Mouse (Mus musculus): Measurements from ENCODE around the gene Slc50a1.
A peak's percentile ranks its signal among the peaks of the same experiment; 100 is the strongest.

The Slc50a1 gene

DNA sequence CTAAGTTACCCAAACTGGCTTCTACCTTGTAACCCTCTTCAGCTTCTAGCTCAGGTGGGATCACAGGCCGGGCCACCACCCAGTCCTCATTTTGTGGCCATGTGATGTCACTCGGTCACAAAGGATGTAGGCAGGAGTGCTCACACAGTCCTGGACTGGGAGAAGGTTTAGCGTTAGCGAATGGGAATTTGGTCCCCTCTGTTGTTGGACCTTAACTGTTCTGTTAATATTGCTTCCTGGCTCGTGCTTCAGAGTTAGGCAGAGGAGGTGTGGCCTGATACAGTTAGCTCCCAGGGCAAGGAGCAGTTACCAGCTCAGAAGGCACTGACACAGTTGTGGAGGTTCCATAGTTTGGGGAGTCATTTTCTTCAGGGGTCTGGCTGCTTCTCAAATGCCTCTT lies 23.8 kb upstream of the Slc50a1 start:
- DNase-seq: no peak

DNA sequence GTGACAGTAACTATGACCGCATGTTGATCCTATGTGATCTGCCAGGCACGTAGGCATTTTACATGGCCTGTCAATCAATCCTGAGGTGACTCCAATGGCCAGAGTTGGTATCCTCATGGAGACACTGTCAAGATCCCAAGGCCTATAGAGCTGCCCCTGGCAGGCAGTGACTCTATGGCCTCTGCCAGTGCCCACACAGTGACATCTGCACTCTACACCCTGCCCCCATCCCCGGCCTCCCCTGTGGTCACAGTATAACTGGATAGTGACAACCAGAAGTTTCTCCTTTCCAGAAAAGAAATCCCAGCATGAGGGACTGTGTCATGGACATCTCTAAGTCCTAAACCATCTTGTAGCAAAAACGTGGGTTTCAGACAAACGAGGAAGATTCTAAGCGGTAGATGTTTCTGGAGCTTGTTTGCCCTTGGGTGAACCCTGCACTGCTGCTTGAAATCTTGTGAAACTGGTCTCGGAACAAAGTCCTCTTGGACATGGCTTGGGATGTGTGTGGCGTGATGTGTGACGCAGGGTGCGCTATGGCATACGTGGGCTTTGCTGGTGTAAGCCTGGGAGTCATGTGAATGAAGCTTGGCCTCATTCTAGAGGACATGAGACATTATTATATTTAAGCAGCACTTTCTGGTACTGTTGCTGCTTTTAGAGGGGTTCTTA lies 23.0 kb upstream of the Slc50a1 start:
- DNase-seq: peak; percentile 33 to 54

DNA sequence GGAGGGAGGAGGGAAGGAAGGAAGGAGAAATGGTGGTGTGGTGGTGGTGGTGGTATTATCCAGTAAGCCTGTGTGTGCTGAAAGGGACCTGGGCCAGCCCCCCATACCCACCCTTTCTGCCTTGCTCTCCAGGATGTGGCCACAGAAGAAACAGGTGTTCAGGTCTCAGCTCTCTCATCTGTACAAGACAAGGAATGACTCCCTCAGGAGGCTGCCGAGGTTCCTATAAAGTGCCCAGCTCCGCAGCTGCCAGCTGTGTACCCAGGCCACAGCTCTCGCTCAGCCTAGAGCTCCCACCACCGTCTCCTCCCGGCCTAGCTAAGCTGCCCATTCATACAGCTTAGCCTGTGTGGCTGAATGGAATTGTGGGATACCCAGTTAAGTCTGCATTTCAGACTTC lies 21.9 kb upstream of the Slc50a1 start:
- DNase-seq: no peak

GRCm38 (mm10) chr3:89291874-89292273 lies 21.5 kb upstream of the Slc50a1 start:
- DNase-seq: no peak

GRCm38 (mm10) chr3:89288503-89288928 lies 18.1 kb upstream of the Slc50a1 start:
- peak in 1 of 2 experiments; percentile 20 for DNase-seq

- no peak for DNase-seq
These were observed 16.9 kb upstream of the Slc50a1 start for GRCm38 (mm10) chr3:89287286-89287685.

GRCm38 (mm10) chr3:89285526-89285925 lies 15.2 kb upstream of the Slc50a1 start:
- DNase-seq: no peak

DNA sequence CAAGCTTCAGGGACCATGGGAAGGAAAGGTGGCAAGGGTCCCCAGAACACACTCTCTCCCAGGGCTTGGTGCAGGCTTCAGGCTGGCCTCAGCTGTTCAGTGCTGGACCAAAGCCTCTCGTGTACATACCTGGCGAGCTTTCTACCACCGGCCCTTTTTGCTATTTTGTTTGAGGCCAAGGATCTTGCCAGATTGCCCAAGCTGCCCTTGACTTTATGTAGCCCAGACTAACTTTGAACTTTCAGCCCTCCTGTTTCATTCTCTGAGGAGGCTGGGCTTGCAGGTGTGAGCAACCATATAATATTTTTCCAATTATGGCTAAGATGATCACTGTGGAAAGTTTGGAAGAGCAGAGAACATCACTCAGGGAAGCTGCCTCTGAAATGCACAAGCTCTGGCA lies 13.9 kb upstream of the Slc50a1 start:
- no peak for DNase-seq

GRCm38 (mm10) chr3:89282291-89282643 lies 11.9 kb upstream of the Slc50a1 start:
- no peak for DNase-seq

- peak; percentile 88 to 92 for DNase-seq
These were observed 11.4 kb upstream of the Slc50a1 start for GRCm38 (mm10) chr3:89281579-89282290.

DNA sequence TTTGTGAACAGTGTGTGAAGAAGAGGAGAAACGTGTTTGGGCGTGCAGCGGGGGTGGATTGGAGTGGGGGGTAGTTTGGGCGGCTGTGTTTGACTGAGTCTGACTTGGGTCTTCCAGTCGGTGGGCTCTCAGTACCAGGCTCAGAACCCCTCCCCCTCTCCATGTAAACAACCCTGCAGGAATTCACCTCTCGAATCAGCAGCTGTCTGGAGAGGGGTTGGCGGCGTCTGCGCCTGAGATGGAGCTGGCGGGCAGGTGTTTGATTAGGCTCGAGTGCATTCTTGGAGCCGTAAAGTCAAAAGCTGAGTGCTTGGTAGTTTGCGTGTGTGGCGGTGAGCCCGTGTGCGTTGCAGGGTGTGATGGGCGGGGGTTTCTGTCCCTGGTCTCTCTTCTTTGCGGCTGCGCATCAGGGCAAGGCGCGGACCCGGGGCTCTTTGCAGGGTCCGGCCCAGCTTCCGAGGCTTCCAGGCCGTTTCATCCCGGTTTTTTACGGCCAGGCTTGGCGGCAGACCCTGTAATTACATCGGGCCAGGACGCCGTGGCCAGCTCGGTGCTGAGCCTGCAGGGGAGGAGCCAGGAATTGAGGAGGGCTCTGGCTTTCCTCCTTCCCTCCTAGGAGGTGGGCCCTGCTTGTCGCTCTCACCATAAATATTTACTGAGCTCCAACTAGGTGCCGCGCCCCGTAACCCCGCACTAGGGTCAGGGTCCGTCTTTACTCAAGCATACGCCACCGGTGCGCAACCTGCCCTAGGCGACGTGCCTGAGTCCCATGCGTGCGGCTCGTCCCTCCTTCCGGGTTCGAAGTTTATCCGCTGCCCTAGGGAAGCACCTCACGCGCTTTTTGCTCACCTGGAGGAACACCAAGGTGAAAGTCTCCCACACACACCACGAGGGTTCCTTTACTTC lies 10.5 kb upstream of the Slc50a1 start, which contains the start of gene Efna1:
Gene Efna1 (minus strand): TSS at position 537 of the 906 bp plus-strand sequence.
- DNase-seq: peak; percentile 88 to 91

- DNase-seq: peak; percentile 73 to 84
These were observed 9.8 kb upstream of the Slc50a1 start for GRCm38 (mm10) chr3:89280050-89280605.

DNA sequence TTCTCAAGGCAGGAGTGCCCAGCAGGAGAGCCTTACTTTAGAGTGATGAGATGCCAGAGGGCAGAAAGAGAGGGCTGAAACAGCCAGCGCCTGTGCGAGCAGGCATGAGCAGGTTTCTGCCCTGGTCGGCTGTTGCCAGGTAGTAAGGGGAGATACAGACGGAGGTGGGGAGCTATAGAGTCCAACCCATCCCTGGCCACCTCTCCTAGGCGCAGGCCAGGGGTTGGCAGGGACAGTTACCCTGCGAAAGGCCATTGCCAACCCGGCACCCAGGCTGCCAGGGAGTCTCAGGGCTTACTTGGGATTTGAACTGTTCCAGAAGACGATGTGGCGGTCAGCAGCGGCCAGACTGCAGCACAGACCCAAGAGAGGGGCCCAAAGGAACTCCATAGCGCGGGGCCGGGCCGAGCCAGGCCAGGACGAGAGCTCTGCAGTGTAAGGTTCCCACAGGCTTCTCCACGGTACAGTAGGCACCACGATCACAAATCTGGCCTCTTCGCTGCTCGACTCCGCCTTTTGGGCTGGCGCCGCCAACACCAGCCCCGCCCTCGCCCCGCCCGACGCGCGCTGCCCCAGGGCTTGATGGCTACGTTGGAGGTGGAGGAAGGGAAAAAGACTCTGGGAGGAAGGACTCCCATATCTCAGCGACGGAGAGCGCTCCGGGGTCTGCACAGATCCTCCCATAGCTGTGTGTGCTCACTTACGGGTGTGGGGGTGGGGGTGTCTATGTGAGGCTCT lies 9.0 kb upstream of the Slc50a1 start:
- DNase-seq: peak; percentile 92 to 94

DNA sequence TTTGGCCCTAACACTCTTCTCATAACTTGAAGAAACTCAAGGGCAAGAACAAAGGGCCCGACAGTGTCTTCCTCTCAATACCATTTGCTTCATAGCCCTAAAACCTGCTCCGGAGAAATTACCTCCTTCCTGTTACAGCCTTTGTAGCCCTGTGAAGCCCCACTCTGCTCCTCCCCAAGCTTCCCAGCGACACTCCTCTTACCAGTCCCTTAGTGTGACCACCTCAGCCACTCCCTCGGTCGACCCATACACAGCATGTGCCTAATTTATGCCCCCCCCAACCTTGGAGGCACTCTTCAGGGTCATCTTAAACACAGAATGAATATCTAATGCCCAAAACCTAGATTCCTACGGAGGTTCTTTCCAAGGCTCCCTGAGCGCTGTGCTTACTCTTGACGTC lies 8.3 kb upstream of the Slc50a1 start:
- no peak for DNase-seq

DNA sequence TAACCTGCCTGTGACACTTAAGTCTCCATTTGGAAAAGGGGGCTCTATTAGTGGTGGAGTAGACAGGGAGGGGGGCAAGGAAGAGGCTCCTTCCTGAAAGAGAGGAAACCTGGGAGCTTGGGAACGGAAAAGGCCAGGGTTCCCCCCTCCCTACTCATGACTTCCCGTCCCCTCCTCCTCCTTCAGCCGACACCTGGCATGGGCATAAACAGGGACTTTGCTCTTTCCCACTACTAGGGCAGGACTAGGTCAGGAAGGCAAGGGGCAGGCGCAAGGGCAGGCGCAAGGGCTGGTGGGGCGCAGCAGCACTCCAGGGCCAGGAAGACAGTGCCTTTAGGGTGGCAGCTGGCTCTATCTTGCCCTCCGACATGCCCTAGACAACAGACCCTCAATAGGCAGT lies 7.7 kb upstream of the Slc50a1 start:
- peak; percentile 83 to 89 for DNase-seq

DNA sequence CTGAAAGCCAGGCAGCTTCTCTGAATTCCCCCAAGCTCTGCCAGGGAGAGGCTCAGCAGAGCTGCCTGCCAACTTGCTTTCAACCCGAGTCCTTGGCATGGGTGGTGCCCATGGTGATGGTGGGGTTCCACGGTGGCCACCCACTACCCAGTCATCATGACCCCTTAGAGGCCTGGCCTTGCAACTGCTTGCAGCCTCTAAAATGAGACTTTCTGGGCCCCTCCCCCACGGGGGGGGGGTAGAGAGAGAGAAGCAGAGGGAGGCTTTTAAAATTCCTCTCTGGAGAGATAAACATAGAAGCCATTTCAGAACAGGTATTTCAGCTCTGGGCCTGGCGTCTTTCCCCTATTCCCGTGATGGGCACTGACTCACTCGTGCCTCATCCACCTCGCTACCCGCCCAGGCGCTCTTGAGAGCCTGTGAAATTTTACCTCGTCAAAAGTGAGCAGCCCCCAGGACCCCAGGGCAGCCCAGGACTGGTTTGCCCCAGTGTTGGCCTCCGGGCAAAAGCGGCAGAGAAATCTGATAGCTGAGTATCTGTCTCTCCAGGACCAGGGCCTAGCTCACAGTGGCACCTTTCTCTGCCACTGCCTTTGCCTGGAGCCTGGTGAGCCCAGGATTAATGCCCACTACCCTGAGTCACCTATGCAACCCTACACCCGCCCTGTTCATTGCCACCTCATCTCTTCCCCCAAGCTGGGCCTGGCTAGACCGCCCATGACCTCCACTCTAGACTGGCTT lies 7.1 kb upstream of the Slc50a1 start:
- peak; percentile 77 to 83 for DNase-seq

DNA sequence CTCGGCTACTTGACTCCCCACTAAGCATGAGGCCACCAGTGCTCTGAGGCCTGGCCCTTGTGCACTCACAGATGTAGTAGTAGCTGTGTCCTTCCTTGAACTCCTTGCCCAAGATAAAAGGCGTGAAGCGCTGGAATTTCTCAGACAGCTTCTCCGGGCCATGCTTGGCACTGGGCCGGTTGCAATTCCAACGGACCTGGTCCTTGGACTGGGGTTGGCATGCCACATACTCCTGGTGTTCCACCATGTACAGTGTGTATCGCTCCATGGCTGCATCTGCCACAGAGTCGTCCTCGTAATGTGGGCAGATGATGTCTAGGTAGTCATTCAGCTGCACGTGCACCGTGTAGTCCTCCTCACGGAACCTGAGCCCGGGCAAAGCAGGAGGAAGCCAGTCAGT lies 5.7 kb upstream of the Slc50a1 start:
- no peak for DNase-seq

DNA sequence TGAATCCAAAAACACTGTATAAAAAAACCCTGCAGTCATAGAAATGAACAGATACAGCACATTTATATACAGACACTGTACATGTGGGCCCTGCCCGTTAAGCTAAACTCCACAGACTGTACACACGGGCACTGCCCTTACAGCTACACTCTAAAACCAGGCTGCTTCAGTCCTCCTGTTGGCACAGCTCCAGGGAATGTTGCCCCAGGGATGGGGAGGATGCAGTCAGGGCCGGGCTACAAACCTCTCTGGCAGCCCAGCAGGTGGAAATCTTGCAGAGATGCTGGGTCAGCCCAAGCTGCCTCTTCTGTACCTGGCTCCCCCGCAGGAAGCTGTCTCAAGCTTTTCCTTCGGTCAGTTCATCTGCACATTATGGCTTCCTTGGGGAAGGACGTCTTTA lies 1.4 kb upstream of the Slc50a1 start:
- DNase-seq: peak; percentile 33 to 44

- peak; percentile 65 to 73 for DNase-seq
These were observed 521 bp upstream of the Slc50a1 start for GRCm38 (mm10) chr3:89270891-89271290.

GRCm38 (mm10) chr3:89268916-89269315 lies 1.5 kb downstream of the Slc50a1 start:
- DNase-seq: no peak

GRCm38 (mm10) chr3:89266439-89266893 lies 3.9 kb downstream of the Slc50a1 start:
- peak; percentile 85 to 86 for DNase-seq

Data from lung, adult 18-20 months (tissue).